Mouse (Mus musculus): ENCODE results near the gene Atl1.

DNA sequence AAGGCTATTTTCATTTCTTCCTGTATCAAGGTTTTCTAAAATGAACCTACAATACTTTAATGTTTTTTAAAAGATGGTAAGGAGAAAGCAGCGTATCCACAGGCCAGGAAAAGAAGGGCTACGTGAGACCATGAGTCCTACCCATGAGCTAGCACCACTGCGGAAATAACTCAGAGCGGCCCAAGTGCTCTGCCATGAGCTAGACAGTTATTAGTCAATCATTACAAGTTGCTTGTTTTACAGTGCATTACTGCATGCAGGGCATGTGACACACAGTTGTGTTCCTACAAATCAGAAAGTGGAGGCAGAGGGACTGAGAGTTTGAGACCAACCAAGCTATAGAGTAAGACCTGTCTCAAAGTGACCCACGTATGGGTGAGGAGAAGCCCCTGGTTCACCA, 8.4 kb upstream of the Atl1 start:
- TF ChIP-seq CTCF (IDR thresholded peaks at IDR 0.05; ENCODE audit: borderline replicate concordance, insufficient read depth, low read length) = no peak
- no peak for TF ChIP-seq POLR2A (IDR thresholded peaks at IDR 0.05; ENCODE audit: low read depth, low read length)

Measured in embryonic fibroblast, embryonic 13.5 days (primary cell).